Mouse (Mus musculus) brain, adult 2 months (tissue): ENCODE data around the gene Gje1.

Source experiments
- DNase-seq: peaks from one replicate; pipeline ENCODE4 v3.0.0; 2011; ENCODE audit warnings: low read depth, low spot score

Gje1 gene

DNA sequence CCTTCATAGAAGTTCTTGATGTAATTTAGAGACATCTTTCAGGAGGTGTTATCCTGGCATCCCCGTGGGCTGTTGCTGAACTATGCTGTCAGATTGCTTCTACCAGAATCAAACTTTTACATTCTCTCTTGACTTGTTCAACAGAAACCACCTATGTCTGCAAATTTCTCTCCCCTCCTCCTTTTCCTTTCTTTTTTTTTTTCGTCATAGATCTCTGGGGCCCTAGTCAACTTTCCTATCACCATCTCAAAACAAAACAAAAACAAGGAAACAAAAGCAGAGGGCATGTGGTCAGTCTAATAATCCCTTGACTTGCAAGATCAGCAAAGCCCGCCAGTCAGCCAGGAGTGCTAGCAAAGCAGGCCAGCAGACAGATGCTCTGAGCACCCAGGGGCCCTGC, at the start of gene Gje1:
Gene Gje1, minus strand, starts transcription at position 101 of the 400 bp plus-strand sequence.
- DNase-seq, result no peak

DNA sequence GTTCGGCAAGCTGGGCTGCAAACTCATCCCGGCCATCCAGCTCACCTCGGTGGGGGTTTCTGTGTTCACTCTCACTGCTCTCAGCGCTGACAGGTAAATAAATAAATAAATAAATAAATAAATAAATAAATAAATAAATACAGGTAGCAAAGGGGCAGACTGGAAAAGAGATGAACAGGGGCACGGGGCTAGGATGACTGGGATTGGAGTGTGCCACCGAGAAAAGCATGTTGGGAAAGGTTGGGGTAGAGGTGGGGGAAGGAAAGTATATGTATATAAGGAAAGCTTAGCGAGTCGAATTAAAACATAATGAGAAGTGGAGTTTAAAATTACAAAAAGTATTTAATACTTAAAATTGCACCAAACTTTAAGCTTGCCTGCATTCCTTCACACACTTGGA, 42.6 kb upstream of the Gje1 start:
- no peak for DNase-seq

DNA sequence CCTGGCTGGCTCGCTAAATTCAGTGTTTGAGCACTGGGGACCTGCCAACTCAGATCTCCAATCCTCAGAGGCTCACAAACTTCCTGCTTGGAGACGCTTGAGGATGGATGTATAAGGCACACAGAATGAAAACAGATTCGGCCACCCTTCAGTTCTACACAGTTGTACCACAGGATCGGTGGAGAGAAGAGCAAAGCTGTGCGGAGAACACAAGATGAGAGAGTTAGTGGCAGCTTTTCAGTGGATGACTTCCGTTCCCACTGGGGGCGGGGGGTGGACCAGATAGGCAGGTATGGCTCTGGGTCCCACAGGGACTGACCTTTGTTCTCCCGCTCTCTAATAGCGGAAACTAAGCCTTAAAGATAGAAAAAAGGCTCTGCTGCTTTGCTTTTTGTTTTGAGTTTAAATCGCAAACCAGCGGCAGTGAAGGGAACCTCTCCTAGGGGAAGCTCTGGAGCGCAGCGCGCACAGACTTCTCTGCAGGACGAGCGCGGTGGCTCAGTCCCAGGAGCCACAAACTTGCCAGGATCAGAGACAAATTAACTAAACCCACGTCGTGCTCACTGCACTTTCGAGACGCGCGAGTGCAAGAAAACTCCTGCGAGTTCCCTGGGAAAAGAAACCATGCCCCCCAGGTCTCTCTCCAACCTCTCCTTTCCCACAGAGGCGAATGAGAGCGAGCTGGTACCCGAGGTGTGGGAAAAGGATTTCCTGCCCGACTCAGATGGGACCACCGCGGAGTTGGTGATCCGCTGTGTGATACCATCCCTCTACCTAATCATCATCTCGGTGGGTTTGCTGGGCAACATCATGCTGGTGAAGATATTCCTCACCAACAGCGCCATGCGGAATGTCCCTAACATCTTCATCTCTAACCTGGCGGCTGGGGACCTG, 41.9 kb upstream of the Gje1 start:
- DNase-seq, result peak; percentile 33

DNA sequence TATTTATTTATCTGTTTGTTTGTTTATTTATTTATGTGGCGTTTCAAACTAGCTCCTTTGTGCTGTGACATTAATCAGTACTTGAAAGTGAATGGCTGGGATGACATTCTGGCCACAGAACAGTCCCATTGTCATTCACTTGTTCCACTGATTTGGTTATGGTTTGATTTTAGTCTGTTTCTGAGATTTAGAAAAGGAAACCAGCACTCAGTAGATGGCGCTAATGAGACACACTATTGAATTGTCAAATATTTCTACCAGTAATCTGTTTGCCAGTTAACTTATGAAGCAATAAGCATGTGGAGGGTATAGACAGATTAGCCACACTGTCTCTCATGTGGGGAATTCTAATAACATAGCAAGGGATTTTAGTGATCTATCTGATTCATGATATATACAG, 16.3 kb upstream of the Gje1 start:
- peak; percentile 70 for DNase-seq

DNA sequence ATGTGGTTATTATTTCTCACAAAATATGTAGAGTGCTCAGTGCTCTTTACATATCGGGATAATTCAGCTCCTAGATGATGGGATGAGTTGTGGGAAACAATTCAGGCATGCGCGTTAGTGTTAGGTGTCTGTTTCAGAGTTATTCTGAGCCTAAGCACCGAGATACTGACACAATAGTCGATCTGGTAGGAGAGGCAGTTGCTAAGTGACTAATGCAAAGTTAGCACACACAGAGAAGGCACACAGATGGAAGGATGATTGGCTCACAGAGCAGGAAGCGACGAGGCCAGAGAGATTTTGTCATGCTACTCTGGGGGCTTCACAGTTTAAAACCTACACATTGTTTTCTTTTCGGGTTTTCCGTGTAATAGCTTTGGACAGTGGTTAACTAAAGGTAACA, 7.7 kb upstream of the Gje1 start:
- peak; percentile 77 for DNase-seq

DNA sequence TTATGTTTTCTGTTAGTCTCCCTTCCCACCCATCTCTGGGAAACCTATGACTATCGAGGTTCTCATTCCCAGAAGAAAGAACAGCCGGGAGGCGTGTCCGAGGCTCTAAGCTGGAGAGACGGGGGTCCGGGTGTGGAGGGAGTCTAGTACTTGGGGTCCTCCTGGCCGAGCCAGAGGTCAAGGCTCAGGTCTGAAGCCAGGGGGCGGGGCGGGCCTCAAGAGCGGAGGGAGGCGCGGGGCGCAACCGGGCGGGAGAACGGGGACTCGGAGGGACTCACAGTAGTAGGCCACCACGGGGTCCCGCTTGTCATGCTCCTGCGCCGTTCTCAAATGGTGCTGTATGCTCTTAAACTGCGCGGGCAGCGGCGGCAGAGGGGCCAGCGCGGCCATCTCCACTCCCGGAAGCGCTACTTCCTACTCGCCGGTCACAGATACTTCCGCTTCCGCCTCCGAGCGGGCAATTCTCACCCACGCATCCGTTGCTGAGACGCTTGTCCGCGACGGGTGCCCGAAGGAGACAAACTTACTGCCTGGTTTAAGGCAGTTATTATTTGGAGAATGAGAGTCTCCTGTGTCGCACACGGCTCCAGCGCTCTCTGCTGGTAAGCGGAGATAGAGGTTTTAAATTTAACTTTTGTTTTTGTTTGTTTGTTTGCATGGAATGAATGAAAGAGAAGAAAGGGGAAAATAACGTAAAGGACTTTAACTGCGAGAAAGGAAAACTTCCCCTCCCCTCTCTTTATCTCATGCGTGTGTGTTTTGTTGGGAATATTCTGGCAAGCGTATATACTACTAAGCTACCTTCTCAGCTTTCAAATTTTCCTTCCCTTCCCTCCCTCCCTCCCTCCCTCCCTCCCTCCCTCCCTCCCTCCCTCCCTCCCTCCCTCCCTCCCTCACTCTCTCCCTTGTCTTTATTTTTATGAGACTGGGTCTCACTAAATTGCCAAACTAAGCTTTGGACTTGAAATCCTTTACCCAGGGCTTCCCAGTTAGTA, 12.6 kb downstream of the Gje1 start, which contains the start of the genes Vta1 and Nmbr:
Gene Vta1, minus strand, starts transcription at position 489 of the 995 bp plus-strand sequence.
Gene Nmbr, plus strand, starts transcription at position 520 of the 995 bp plus-strand sequence.
- DNase-seq, result peak; percentile 100

DNA sequence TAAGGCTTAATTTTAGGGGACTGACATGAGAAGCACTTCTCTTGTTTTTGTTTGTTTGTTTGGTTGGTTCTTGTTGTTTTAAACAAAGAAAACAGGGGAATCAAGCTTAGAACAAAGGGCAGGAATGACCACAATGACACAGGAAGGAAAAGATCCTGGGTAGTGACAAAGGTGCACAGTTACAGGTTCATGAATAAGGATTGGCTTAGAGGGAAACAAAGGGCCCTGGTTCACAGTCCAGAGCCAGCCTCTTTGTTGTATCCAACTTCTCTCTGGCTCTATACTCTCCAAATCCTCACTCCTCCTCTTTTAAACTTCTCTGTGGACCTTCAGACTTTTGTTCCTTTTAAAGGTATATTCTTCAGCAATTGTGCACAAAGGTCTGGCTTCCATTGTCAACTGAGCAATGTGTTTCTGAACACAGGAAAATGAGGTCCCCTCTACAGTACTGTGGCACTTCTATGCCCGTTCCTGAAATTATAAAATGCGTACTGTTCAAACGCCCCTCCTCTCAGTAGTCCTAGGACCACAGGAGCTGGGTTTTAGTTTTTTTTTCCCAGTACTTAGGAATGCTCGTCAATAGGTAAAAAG, 14.1 kb downstream of the Gje1 start:
- DNase-seq, result no peak

DNA sequence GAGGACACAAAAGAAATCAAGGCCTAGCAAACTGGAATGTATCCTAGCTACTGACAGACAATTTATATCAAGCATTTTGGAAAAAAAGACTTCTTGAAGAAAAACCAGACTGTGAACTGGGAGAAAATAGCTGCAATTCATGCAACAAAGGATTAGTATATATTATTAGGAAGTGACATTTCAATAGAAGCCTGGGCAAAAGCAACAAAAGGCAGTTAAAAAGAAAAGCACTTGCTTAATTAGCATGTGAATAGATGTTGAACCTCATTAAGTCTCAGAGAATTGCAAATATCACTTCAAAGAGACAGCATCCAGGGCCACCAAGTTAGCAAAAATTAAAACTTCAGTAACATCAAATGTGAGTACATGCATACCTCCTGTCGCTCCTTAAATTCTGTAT, 14.8 kb downstream of the Gje1 start:
- no peak for DNase-seq

DNA sequence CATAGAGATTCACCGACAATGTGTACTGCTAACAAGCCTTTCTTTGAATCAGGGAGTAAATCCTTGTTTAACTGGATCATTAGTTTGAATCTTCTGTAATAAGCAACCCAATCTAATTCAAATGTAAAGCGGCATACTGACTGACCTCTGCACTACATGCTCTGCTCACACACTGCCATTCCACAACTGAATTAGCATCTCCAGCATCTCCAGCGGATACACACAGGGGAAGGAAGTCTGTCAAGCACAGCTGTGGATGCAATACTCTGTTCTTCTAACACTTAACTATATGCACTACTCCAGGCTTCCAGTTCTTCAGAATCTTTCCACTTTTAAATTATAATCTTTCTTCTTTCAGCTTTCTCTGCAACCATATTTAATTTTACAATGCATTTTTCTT, 27.7 kb downstream of the Gje1 start:
- DNase-seq, result no peak

DNA sequence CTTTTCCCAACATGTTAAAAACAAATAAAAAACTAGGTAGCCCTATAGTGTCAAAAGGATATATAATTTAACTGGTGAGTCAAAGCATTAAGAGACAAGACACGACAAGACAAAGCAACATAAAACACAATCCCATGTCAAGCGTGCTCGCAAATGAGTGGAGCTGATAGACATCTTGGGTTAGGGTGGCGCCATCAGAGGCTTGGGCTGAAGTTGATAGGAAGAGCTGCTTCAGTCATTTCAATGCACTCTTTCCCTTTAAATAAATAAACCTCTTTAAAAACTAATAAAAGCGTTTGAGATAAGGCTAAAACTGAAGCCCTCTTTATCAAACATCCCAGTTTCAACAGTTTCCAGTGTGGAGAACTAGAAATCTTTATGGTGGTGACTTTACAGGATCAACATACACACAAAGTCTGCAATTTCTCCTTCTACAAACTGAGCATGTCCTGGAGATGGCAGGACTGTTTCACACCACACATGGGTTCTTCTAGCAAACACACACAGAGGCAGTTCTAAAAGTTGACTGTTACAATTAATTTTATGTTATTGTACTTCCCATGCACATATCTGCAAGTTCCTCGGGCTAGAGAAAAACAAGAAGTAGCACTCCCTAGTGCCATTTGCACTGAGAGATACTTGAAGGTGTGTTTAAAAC, 29.1 kb downstream of the Gje1 start:
- DNase-seq, result no peak

DNA sequence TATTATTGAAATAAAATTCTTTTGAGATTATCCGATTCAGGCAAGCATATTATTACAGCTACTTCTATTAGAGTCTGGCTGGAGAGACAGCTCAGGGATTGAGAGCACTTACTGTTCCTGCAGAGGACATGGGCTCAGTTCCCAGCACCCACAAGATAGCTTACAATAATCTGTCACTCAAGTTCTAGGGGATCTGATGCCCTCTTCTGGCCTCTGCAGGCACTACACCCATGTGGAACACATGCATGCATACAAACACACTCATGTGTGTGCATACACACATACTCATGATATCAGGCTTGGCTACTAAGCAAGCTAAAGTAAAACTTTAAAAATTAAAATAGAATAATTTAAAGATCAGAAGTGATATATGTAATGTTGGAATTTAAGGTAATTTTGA, 32.4 kb downstream of the Gje1 start:
- no peak for DNase-seq

DNA sequence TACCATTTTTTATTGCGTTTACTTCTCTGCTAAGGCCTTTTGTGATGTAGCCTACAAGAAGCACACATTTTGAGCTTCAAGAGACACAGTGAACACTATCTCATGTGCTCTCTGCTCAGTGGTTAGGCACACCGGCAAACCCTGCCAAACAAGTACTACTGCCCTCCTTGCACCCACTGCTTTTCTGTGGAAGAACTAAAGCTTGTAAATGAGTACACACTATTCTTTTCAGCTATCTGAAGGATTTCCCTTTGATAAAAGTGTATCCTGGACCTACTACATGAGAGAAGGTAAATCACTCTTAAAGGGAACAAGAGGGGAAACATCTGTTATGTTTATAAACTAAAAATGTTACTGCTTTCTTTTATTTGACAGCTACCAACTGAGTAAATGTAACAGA, 51.9 kb downstream of the Gje1 start:
- no peak for DNase-seq
